ENCODE assay signal across 10 mouse cellular contexts in genomic region chr6:99337575-99337974, GRCm38 (mm10).
A peak's percentile ranks its signal among the peaks of the same experiment; 100 is the strongest.
DNase-seq lines count a peak whose midpoint lies in the region; ATAC-seq and TF ChIP-seq lines count a peak whose summit lies in the region.
"Had no signal": no experiment of that assay in that cellular context is flagged by ENCODE, and none has a peak within 500 bp of the region (broad histone marks: within the 10 kb centered on the region; RNA-seq: fewer than 3 reads in every experiment).

No protein-coding gene starts in this region.

- dilution Hi-C loops in CH12.LX (cut with MboI; ENCODE audit: extremely low pct_ligation_motif_present, extremely low pct_unique_long_range_greater_than_20kb, low sequenced_read_pairs): no loop called here

- TF ChIP-seq CTCF in CH12.LX (conservative IDR thresholded peaks at IDR 0.05 in 1 of 2, IDR thresholded peaks at IDR 0.05 in 1 of 2; ENCODE audit: low read depth in 2 of 2, low read length in 2 of 2): no peak

- 0 out of 2 replicates have a peak overlapping the region, but pooled peaks have one; percentile 16 for H3K27ac ChIP-seq in kidney, embryonic 16.5 days (ENCODE audit: low read length)
- H3K27ac ChIP-seq in CH12.LX (ENCODE audit: insufficient read depth, low read depth): peak overlapping the region; percentile 100
- 0 out of 2 replicates have a peak overlapping the region, but pooled peaks have one; percentile 20 for H3K27ac ChIP-seq in limb, embryonic 12.5 days
- H3K27ac ChIP-seq: embryonic facial prominence, embryonic 13.5 days; midbrain, embryonic 12.5 days had no signal

- no peaks in the 10 kb centered on the region for H3K9me3 ChIP-seq in kidney, embryonic 16.5 days (ENCODE audit: low read length)
- no peaks in the 10 kb centered on the region for H3K9me3 ChIP-seq in CH12.LX (replicated peaks; ENCODE audit: low read length)
- no peaks in the 10 kb centered on the region for H3K9me3 ChIP-seq in limb, embryonic 12.5 days
- H3K9me3 ChIP-seq: embryonic facial prominence, embryonic 13.5 days; midbrain, embryonic 12.5 days had no signal

- H3K36me3 ChIP-seq in kidney, embryonic 16.5 days (ENCODE audit: insufficient read depth, low read length): no peaks in the 10 kb centered on the region
- H3K36me3 ChIP-seq in CH12.LX (replicated peaks in 1 of 2; ENCODE audit: control insufficient read depth in 1 of 2, insufficient read depth in 1 of 2, low read length in 1 of 2): no peaks in the 10 kb centered on the region
- no peaks in the 10 kb centered on the region for H3K36me3 ChIP-seq in limb, embryonic 12.5 days
- H3K36me3 ChIP-seq: embryonic facial prominence, embryonic 13.5 days; midbrain, embryonic 12.5 days had no signal

- no peak overlapping the region for H3K4me3 ChIP-seq in kidney, embryonic 16.5 days (ENCODE audit: low read length)
- H3K4me3 ChIP-seq in CH12.LX (replicated peaks in 1 of 3; ENCODE audit: low read depth in 2 of 3, low read length in 2 of 3, poor library complexity in 1 of 3): peak overlapping the region; percentile 29 to 77 (median 41)
- H3K4me3 ChIP-seq in limb, embryonic 12.5 days (replicated peaks): no peak overlapping the region
- H3K4me3 ChIP-seq: embryonic facial prominence, embryonic 13.5 days; midbrain, embryonic 12.5 days had no signal

- H3K27me3 ChIP-seq in kidney, embryonic 16.5 days (ENCODE audit: insufficient read depth, low read length): peaks cover 2% of the 10 kb centered on the region; the same call in 1 of the 2 replicates
- H3K27me3 ChIP-seq in CH12.LX (replicated peaks): no peaks in the 10 kb centered on the region
- H3K27me3 ChIP-seq in limb, embryonic 12.5 days: peaks cover 26% of the 10 kb centered on the region
- H3K27me3 ChIP-seq: midbrain, embryonic 12.5 days had no signal

- TF ChIP-seq RAD21 in CH12.LX (IDR thresholded peaks at IDR 0.05; ENCODE audit: low read depth, low read length): no peak

- H3K9ac ChIP-seq in kidney, embryonic 16.5 days (replicated peaks; ENCODE audit: low read length): no peak overlapping the region
- peak overlapping the region; percentile 89 for H3K9ac ChIP-seq in CH12.LX (ENCODE audit: insufficient read depth, low read depth)
- no peak overlapping the region for H3K9ac ChIP-seq in limb, embryonic 12.5 days (replicated peaks)
- H3K9ac ChIP-seq: embryonic facial prominence, embryonic 13.5 days; midbrain, embryonic 12.5 days had no signal

- no peak for TF ChIP-seq POLR2A in CH12.LX (IDR thresholded peaks at IDR 0.05; ENCODE audit: low read depth, low read length)

- 36% methylated on average over 6 of the region's 6 CpGs for WGBS in kidney, embryonic 16.5 days
- 41% methylated on average over 6 of the region's 6 CpGs for WGBS in limb, embryonic 12.5 days

- H3K4me1 ChIP-seq in kidney, embryonic 16.5 days (ENCODE audit: insufficient read depth, low read length): peaks cover 36% of the 10 kb centered on the region
- peaks cover 21 to 88% of the 10 kb centered on the region in 2 experiments for H3K4me1 ChIP-seq in CH12.LX (ENCODE audit: control insufficient read depth in 1 of 2, insufficient read depth in 2 of 2)
- peaks cover 28% of the 10 kb centered on the region for H3K4me1 ChIP-seq in limb, embryonic 12.5 days (replicated peaks)
- H3K4me1 ChIP-seq: midbrain, embryonic 12.5 days had no signal

- peaks cover 14% of the 10 kb centered on the region for H3K79me2 ChIP-seq in CH12.LX (replicated peaks; ENCODE audit: control insufficient read depth, extremely low read depth, insufficient read depth, poor library complexity, severe bottlenecking)

- TF ChIP-seq EP300 in CH12.LX (IDR thresholded peaks at IDR 0.05; ENCODE audit: low read length): no peak

- in situ Hi-C loops in CH12.LX (cut with MboI; ENCODE audit: low pct_ligation_motif_present, low pct_unique_long_range_greater_than_20kb, low sequenced_read_pairs): loop anchor here (5.0 kb wide), 1 partner anchor 50 kb away; no protein-coding TSS in a partner anchor

- no peak for DNase-seq in kidney, adult 8-10 months
- DNase-seq in CH12.LX (ENCODE audit: extremely low read depth): no peak
- peak; percentile 33 for DNase-seq in heart, adult 8-10 months (ENCODE audit: low spot score)
- DNase-seq in thymus, postnatal 4 days: no peak
- no peak for DNase-seq in frontal cortex, postnatal 25 days (ENCODE audit: low spot score in 2 of 2)
- DNase-seq: adrenal gland, postnatal 36 days had no signal

- no peak for ATAC-seq in kidney, embryonic 16.5 days (ENCODE audit: low FRiP score, low TSS enrichment)
- ATAC-seq in limb, embryonic 12.5 days (ENCODE audit: insufficient number of reproducible peaks, insufficient read depth, low FRiP score, low TSS enrichment, low read depth): no peak

- H3K4me2 ChIP-seq in kidney, embryonic 16.5 days (replicated peaks; ENCODE audit: low read depth, low read length): no peak overlapping the region
- peak overlapping the region; percentile 88 for H3K4me2 ChIP-seq in CH12.LX (ENCODE audit: insufficient read depth, low read depth, poor library complexity, severe bottlenecking)
- H3K4me2 ChIP-seq in limb, embryonic 12.5 days: no peak overlapping the region
- H3K4me2 ChIP-seq: embryonic facial prominence, embryonic 13.5 days; midbrain, embryonic 12.5 days had no signal

TF ChIP-seq in CH12.LX, 34 proteins besides CTCF, POLR2A, EP300 and RAD21:
- TF ChIP-seq USF1 (IDR thresholded peaks at IDR 0.05; ENCODE audit: low read depth, low read length): no peak
- TF ChIP-seq ZC3H11A (IDR thresholded peaks at IDR 0.05; ENCODE audit: low read depth, low read length): no peak
- peak; percentile 33; the same call in 1 of the 2 replicates for TF ChIP-seq MYC (IDR thresholded peaks at IDR 0.05; ENCODE audit: low read depth, low read length)
- 0 out of 2 replicates have a peak, but pooled peaks have one; percentile 20 for TF ChIP-seq ZNF384 (IDR thresholded peaks at IDR 0.05; ENCODE audit: low read depth, low read length)
- peak; percentile 93 for TF ChIP-seq BHLHE40 (IDR thresholded peaks at IDR 0.05; ENCODE audit: low read depth, low read length)
- no peak for TF ChIP-seq MEF2A (IDR thresholded peaks at IDR 0.05; ENCODE audit: borderline replicate concordance, low read depth, low read length)
- no peak for TF ChIP-seq USF2 (conservative IDR thresholded peaks at IDR 0.05; ENCODE audit: low read depth, low read length)
- TF ChIP-seq TCF12 (IDR thresholded peaks at IDR 0.05; ENCODE audit: low read depth, low read length): no peak
- no peak for TF ChIP-seq PAX5 (IDR thresholded peaks at IDR 0.05; ENCODE audit: low read length)
- no peak for TF ChIP-seq JUN (IDR thresholded peaks at IDR 0.05; ENCODE audit: insufficient read depth, low read depth, low read length)
- peak; percentile 22; the same call in 1 of the 2 replicates for TF ChIP-seq ETS1 (conservative IDR thresholded peaks at IDR 0.05; ENCODE audit: low read depth, low read length)
- TF ChIP-seq MAX (IDR thresholded peaks at IDR 0.05; ENCODE audit: low read length): peak; percentile 56; the same call in 1 of the 2 replicates
- TF ChIP-seq ZKSCAN1 (IDR thresholded peaks at IDR 0.05; ENCODE audit: borderline replicate concordance, low read depth, low read length): no peak
TF ChIP-seq in CH12.LX: peak in this region for 5.

Comparison
In these comparisons a context has a peak if more than half of its experiments do, and no peak if none do; other contexts are left out.
1. H3K27ac ChIP-seq: peak in every context shown above with its lines; median percentile 100 in CH12.LX; 20 in limb, embryonic 12.5 days; 16 in kidney, embryonic 16.5 days.
2. H3K4me3 ChIP-seq: peak in CH12.LX (3 of 3); none in kidney, embryonic 16.5 days (single experiment) and limb, embryonic 12.5 days (single experiment).